In genomic region chr3:55452464-55452863, GRCm38 (mm10) we compare ENCODE assay signal across 11 mouse cellular contexts.
"Had no signal": no experiment of that assay in that cellular context is flagged by ENCODE, and none has a peak within 500 bp of the region (broad histone marks: within the 10 kb centered on the region; RNA-seq: fewer than 3 reads in every experiment).

No protein-coding gene starts in this region.

- DNase-seq: kidney, adult 11 months; kidney, adult 8-10 months; kidney, postnatal 10 days; kidney, postnatal 36 days; liver, embryonic 13.5 days; retina, postnatal 1 day; right cerebral cortex, postnatal 25 days; spleen, adult 18-20 months; thymus, adult 18-20 months; thymus, postnatal 14 days; thymus, postnatal 4 days had no signal
